Comparison of ENCODE assay signal across 8 mouse cellular contexts in genomic region chr11:87073343-87073865, GRCm38 (mm10). TPM values are rescaled to one million over a fixed set of nuclear protein-coding genes. Genes with fewer than 3 reads are reported as not detected.
DNase-seq lines count a peak whose midpoint lies in the region; ATAC-seq and TF ChIP-seq lines count a peak whose summit lies in the region.

No protein-coding gene starts in this region.

- TF ChIP-seq CTCF in Patski (IDR thresholded peaks at IDR 0.05): peak; percentile 61

- H3K27me3 ChIP-seq in Patski: no peaks in the 10 kb centered on the region
- H3K27me3 ChIP-seq in hindbrain, embryonic 12.5 days: no peaks in the 10 kb centered on the region

- CTCF ChIA-PET in Patski (lab: Charles Lee): interaction anchor here (0.7 kb wide), 3 partner anchors 12 to 47 kb away, joined by 3 to 4 read pairs (median 4); no protein-coding TSS in a partner anchor

- ATAC-seq in Patski: peak; percentile 75
- peak; percentile 84 for ATAC-seq in hindbrain, embryonic 12.5 days (ENCODE audit: low FRiP score)

- in situ Hi-C loops in Patski (cut with MboI; ENCODE audit: low pct_unique_long_range_greater_than_20kb): no loop called here

- H3K4me3 ChIP-seq in hindbrain, embryonic 12.5 days: peak overlapping the region; percentile 69

- POLR2A ChIA-PET in Patski (lab: Charles Lee): interaction anchor here (0.8 to 2.7 kb wide), 3 partner anchors 12 to 362 kb away, joined by 3 to 11 read pairs (median 4); partner anchors contain the start of gene Smg8

- peak; percentile 20 for DNase-seq in Patski (ENCODE audit: low read depth, low spot score)
- peak; percentile 83 to 86 for DNase-seq in cerebellum, postnatal 10 days
- peak; percentile 59 to 71 for DNase-seq in frontal cortex, postnatal 10 days (ENCODE audit: low spot score in 2 of 2)
- DNase-seq in layer of hippocampus, postnatal 14 days (ENCODE audit: low spot score in 2 of 2): peak; percentile 70 to 71
- peak; percentile 84 for DNase-seq in lung, postnatal 10 days
- DNase-seq in ovary, postnatal 14 days (ENCODE audit: low spot score): peak; percentile 48
- DNase-seq in thymus, postnatal 4 days: peak; percentile 59

- H3K9ac ChIP-seq in hindbrain, embryonic 12.5 days: peak overlapping the region; percentile 90

- H3K27ac ChIP-seq in hindbrain, embryonic 12.5 days: peak overlapping the region; percentile 98

- under 1% methylated on average over 24 of the region's 24 CpGs for WGBS in hindbrain, embryonic 12.5 days

- peak overlapping the region; percentile 62 for H3K4me2 ChIP-seq in hindbrain, embryonic 12.5 days (replicated peaks)

- peaks cover 15% of the 10 kb centered on the region for H3K36me3 ChIP-seq in hindbrain, embryonic 12.5 days

- H3K4me1 ChIP-seq in hindbrain, embryonic 12.5 days: peaks cover 24% of the 10 kb centered on the region

- H3K9me3 ChIP-seq in hindbrain, embryonic 12.5 days (replicated peaks): no peaks in the 10 kb centered on the region

RNA-seq across cellular contexts. Expression of gene Gdpd1, which starts 0.5 kb away (rescaled TPM):
- 36.5 TPM for polyA plus RNA-seq in Patski (2021)
- 126 and 136 TPM in 2 replicates for polyA plus RNA-seq in hindbrain, embryonic 12.5 days (2016; fragmentation: Nextera tagmentation; extraction: Ambion mirVana)
- 10 to 100 TPM; 53.5 to 54.8 TPM for total RNA-seq in layer of hippocampus, postnatal 14 days (2021)

RNA-seq across cellular contexts. Expression of gene Smg8, which starts 13.2 kb away (rescaled TPM):
- polyA plus RNA-seq in Patski (2021): 21.9 TPM
- polyA plus RNA-seq in hindbrain, embryonic 12.5 days (2016; fragmentation: Nextera tagmentation; extraction: Ambion mirVana): 24.2 and 26.0 TPM in 2 replicates
- total RNA-seq in layer of hippocampus, postnatal 14 days (2021): 10 to 100 TPM; 14.5 to 16.1 TPM

RNA-seq across cellular contexts. Expression of gene Prr11, which starts 35.1 kb away (rescaled TPM):
- 13.8 TPM for polyA plus RNA-seq in Patski (2021)
- 8.6 and 8.8 TPM in 2 replicates for polyA plus RNA-seq in hindbrain, embryonic 12.5 days (2016; fragmentation: Nextera tagmentation; extraction: Ambion mirVana)
- 1 to 10 TPM in 1 of 2 experiments, under 1 TPM in 1; 0.69 to 1.4 TPM for total RNA-seq in layer of hippocampus, postnatal 14 days (2021)

RNA-seq across cellular contexts. Expression of gene Ska2, which starts 35.6 kb away (rescaled TPM):
- polyA plus RNA-seq in Patski (2021): 27.9 TPM
- polyA plus RNA-seq in hindbrain, embryonic 12.5 days (2016; fragmentation: Nextera tagmentation; extraction: Ambion mirVana): 80.6 and 81.7 TPM in 2 replicates
- total RNA-seq in layer of hippocampus, postnatal 14 days (2021): 10 to 100 TPM; 13.1 to 14.1 TPM

RNA-seq across cellular contexts. Expression of gene Trim37, which starts 53.5 kb away (rescaled TPM):
- polyA plus RNA-seq in Patski (2021): 33.1 TPM
- polyA plus RNA-seq in hindbrain, embryonic 12.5 days (2016; fragmentation: Nextera tagmentation; extraction: Ambion mirVana): 81.8 and 89.9 TPM in 2 replicates
- total RNA-seq in layer of hippocampus, postnatal 14 days (2021): 100 to 1,000 TPM; 170 to 186 TPM

Comparison
In these comparisons a context has a peak if more than half of its experiments do, and no peak if none do; other contexts are left out.
1. Peak in every context shown above with its lines: DNase-seq, ATAC-seq, H3K4me3 ChIP-seq and H3K27ac ChIP-seq.
2. DNase-seq: peak in every context shown above with its lines; median percentile 84 in cerebellum, postnatal 10 days; 84 in lung, postnatal 10 days; 70 in layer of hippocampus, postnatal 14 days; 65 in frontal cortex, postnatal 10 days; 59 in thymus, postnatal 4 days; 48 in ovary, postnatal 14 days; 20 in Patski.